Mouse (Mus musculus): ENCODE data around the gene Ppox. TPM values are rescaled to one million over a fixed set of nuclear protein-coding genes. Genes with fewer than 3 reads are reported as not detected.

Gene Ppox
- polyA plus RNA-seq, 1 experiment from 2014 or later, result 49.5 TPM

- ATAC-seq (ENCODE audit: insufficient number of reproducible peaks, low FRiP score, low TSS enrichment, low read depth), result peak; percentile 76
- peaks cover 22% of the 10 kb centered on the region for H3K36me3 ChIP-seq
- no peak overlapping the region for H3K9ac ChIP-seq
- peak overlapping the region; percentile 91 for H3K27ac ChIP-seq
- 2% methylated on average over 8 of the region's 8 CpGs for WGBS
- no peaks in the 10 kb centered on the region for H3K27me3 ChIP-seq
- H3K4me1 ChIP-seq, result peaks cover 19% of the 10 kb centered on the region
- peak overlapping the region; percentile 25 for H3K4me3 ChIP-seq
- peak overlapping the region; percentile 47 for H3K4me2 ChIP-seq
- H3K9me3 ChIP-seq, result no peaks in the 10 kb centered on the region
Observed at GRCm38 (mm10) chr1:171262594-171263130, 18.3 kb downstream of the Ppox start.

GRCm38 (mm10) chr1:171260316-171260715, 20.7 kb downstream of the Ppox start:
- WGBS, result 80% methylated on average over 3 of the region's 3 CpGs
- no peak for ATAC-seq (ENCODE audit: insufficient number of reproducible peaks, low FRiP score, low TSS enrichment, low read depth)
- no peaks in the 10 kb centered on the region for H3K9me3 ChIP-seq

GRCm38 (mm10) chr1:171258921-171259320, 22.1 kb downstream of the Ppox start:
- no peak for ATAC-seq (ENCODE audit: insufficient number of reproducible peaks, low FRiP score, low TSS enrichment, low read depth)
- 83% methylated on average over 17 of the region's 17 CpGs for WGBS
- Histone ChIP-seq H3K9ac (no peak overlapping the region), H3K4me2 (no peak overlapping the region), H3K27ac (no peak overlapping the region), H3K9me3 (no peaks in the 10 kb centered on the region), H3K4me1 (peaks cover 18% of the 10 kb centered on the region), H3K27me3 (no peaks in the 10 kb centered on the region), H3K4me3 (no peak overlapping the region), H3K36me3 (peaks cover 48% of the 10 kb centered on the region)

More at GRCm38 (mm10) chr1:171260316-171260715, 20.7 kb downstream of the Ppox start:
- Histone ChIP-seq H3K4me1 (peaks cover 19% of the 10 kb centered on the region), H3K27ac (no peak overlapping the region), H3K4me2 (no peak overlapping the region), H3K9ac (no peak overlapping the region), H3K36me3 (peaks cover 37% of the 10 kb centered on the region), H3K4me3 (no peak overlapping the region), H3K27me3 (no peaks in the 10 kb centered on the region)

- Histone ChIP-seq H3K9me3 (no peaks in the 10 kb centered on the region), H3K4me2 (no peak overlapping the region), H3K36me3 (peaks cover 50% of the 10 kb centered on the region), H3K27ac (no peak overlapping the region), H3K4me3 (no peak overlapping the region), H3K9ac (no peak overlapping the region), H3K27me3 (no peaks in the 10 kb centered on the region), H3K4me1 (peaks cover 15% of the 10 kb centered on the region)
- ATAC-seq (ENCODE audit: insufficient number of reproducible peaks, low FRiP score, low TSS enrichment, low read depth), result no peak
- 89% methylated on average over 9 of the region's 9 CpGs for WGBS
Observed at GRCm38 (mm10) chr1:171257781-171258180, 23.2 kb downstream of the Ppox start.

- no peak overlapping the region for H3K27ac ChIP-seq
- peaks cover 50% of the 10 kb centered on the region for H3K36me3 ChIP-seq
- H3K9me3 ChIP-seq, result no peaks in the 10 kb centered on the region
- H3K4me1 ChIP-seq, result peaks cover 15% of the 10 kb centered on the region
- no peak overlapping the region for H3K9ac ChIP-seq
- ATAC-seq (ENCODE audit: insufficient number of reproducible peaks, low FRiP score, low TSS enrichment, low read depth), result no peak
- no peak overlapping the region for H3K4me2 ChIP-seq
- 66% methylated on average over 15 of the region's 15 CpGs for WGBS
- H3K27me3 ChIP-seq, result no peaks in the 10 kb centered on the region
- no peak overlapping the region for H3K4me3 ChIP-seq
Observed at GRCm38 (mm10) chr1:171256937-171257548, 23.9 kb downstream of the Ppox start.

- peaks cover 21% of the 10 kb centered on the region for H3K4me1 ChIP-seq
- H3K9ac ChIP-seq, result no peak overlapping the region
- no peak for ATAC-seq (ENCODE audit: insufficient number of reproducible peaks, low FRiP score, low TSS enrichment, low read depth)
- H3K4me2 ChIP-seq, result no peak overlapping the region
- H3K36me3 ChIP-seq, result peaks cover 50% of the 10 kb centered on the region
- WGBS, result 89% methylated on average over 24 of the region's 24 CpGs
- H3K9me3 ChIP-seq, result no peaks in the 10 kb centered on the region
- H3K27me3 ChIP-seq, result no peaks in the 10 kb centered on the region
- no peak overlapping the region for H3K4me3 ChIP-seq
- no peak overlapping the region for H3K27ac ChIP-seq
Observed at GRCm38 (mm10) chr1:171256095-171256818, 24.7 kb downstream of the Ppox start.

GRCm38 (mm10) chr1:171252415-171252814, 28.6 kb downstream of the Ppox start:
- Histone ChIP-seq H3K27ac (peak overlapping the region; percentile 91), H3K9ac (peak overlapping the region; percentile 23), H3K27me3 (no peaks in the 10 kb centered on the region), H3K4me2 (peak overlapping the region; percentile 58), H3K4me3 (peak overlapping the region; percentile 41), H3K4me1 (peaks cover 58% of the 10 kb centered on the region), H3K9me3 (no peaks in the 10 kb centered on the region), H3K36me3 (peaks cover 26% of the 10 kb centered on the region)
- WGBS, result 35% methylated on average over 17 of the region's 17 CpGs
- no peak for ATAC-seq (ENCODE audit: insufficient number of reproducible peaks, low FRiP score, low TSS enrichment, low read depth)

- 4% methylated on average over 13 of the region's 13 CpGs for WGBS
- H3K27ac ChIP-seq, result peak overlapping the region; percentile 91
- peaks cover 60% of the 10 kb centered on the region for H3K4me1 ChIP-seq
- no peaks in the 10 kb centered on the region for H3K9me3 ChIP-seq
- no peaks in the 10 kb centered on the region for H3K27me3 ChIP-seq
- H3K9ac ChIP-seq, result peak overlapping the region; percentile 29
- H3K4me2 ChIP-seq, result peak overlapping the region; percentile 58
- H3K36me3 ChIP-seq, result peaks cover 25% of the 10 kb centered on the region
- peak; percentile 69 for ATAC-seq (ENCODE audit: insufficient number of reproducible peaks, low FRiP score, low TSS enrichment, low read depth)
- H3K4me3 ChIP-seq, result peak overlapping the region; percentile 41
Observed at GRCm38 (mm10) chr1:171251594-171252324, 29.2 kb downstream of the Ppox start.

GRCm38 (mm10) chr1:171250680-171251593, 30.0 kb downstream of the Ppox start, which contains the start of gene Ndufs2:
Gene Ndufs2 (minus strand): TSS chr1:171251388.
- H3K9ac ChIP-seq, result peak within 1 kb of the TSS; percentile 29
- WGBS, result 13% methylated on average over 26 of the region's 26 CpGs
- peak within 1 kb of the TSS; percentile 91 for H3K27ac ChIP-seq
- peak; percentile 19; the same call in 1 of the 2 replicates for ATAC-seq (ENCODE audit: insufficient number of reproducible peaks, low FRiP score, low TSS enrichment, low read depth)
- peaks cover 65% of the 10 kb centered on the region for H3K4me1 ChIP-seq
- peaks cover 18% of the 10 kb centered on the region for H3K36me3 ChIP-seq
- peak within 1 kb of the TSS; percentile 41 for H3K4me3 ChIP-seq
- no peaks in the 10 kb centered on the region for H3K27me3 ChIP-seq
- H3K9me3 ChIP-seq, result no peaks in the 10 kb centered on the region
- H3K4me2 ChIP-seq, result peak within 1 kb of the TSS; percentile 58

- no peak for ATAC-seq (ENCODE audit: insufficient number of reproducible peaks, low FRiP score, low TSS enrichment, low read depth)
- 12% methylated on average over 5 of the region's 5 CpGs for WGBS
Observed at GRCm38 (mm10) chr1:171249913-171250600, 30.9 kb downstream of the Ppox start, which contains the start of gene Adamts4. Gene Adamts4 (plus strand): TSS chr1:171250421.

More at GRCm38 (mm10) chr1:171249913-171250600, 30.9 kb downstream of the Ppox start, which contains the start of gene Adamts4:
- H3K27ac ChIP-seq, result peak within 1 kb of the TSS; percentile 91
- H3K9ac ChIP-seq, result peak within 1 kb of the TSS; percentile 29
- peaks cover 72% of the 10 kb centered on the region for H3K4me1 ChIP-seq
- no peaks in the 10 kb centered on the region for H3K27me3 ChIP-seq
- no peaks in the 10 kb centered on the region for H3K9me3 ChIP-seq
- H3K4me3 ChIP-seq, result peak within 1 kb of the TSS; percentile 41
- H3K4me2 ChIP-seq, result peak within 1 kb of the TSS; percentile 58
- H3K36me3 ChIP-seq, result peaks cover 18% of the 10 kb centered on the region

Data from limb, embryonic 15.5 days (tissue).